Mouse (Mus musculus): ENCODE results near the gene Rabggta. TPM values are rescaled to one million over a fixed set of nuclear protein-coding genes. Genes with fewer than 3 reads are reported as not detected.

The Rabggta gene
- polyA plus RNA-seq, 1 experiment from 2014 or later: 29.3 TPM

GRCm38 (mm10) chr14:55735758-55736157 is 13.7 kb upstream of the Rabggta start:
- no peak for ATAC-seq (ENCODE audit: low FRiP score, low TSS enrichment)

GRCm38 (mm10) chr14:55735334-55735733 is 13.3 kb upstream of the Rabggta start:
- Histone ChIP-seq H3K4me1 (ENCODE audit: control insufficient read depth, insufficient read depth, low read length) (no peaks in the 10 kb centered on the region), H3K4me3 (ENCODE audit: low read length) (no peak overlapping the region), H3K9me3 (ENCODE audit: control insufficient read depth, low read length) (no peaks in the 10 kb centered on the region), H3K9ac (ENCODE audit: low read depth, low read length) (no peak overlapping the region), H3K4me2 (replicated peaks; ENCODE audit: low read depth, low read length) (no peak overlapping the region), H3K27me3 (ENCODE audit: control insufficient read depth, insufficient read depth, low read length) (peaks cover 5% of the 10 kb centered on the region; the same call in 1 of the 2 replicates), H3K36me3 (ENCODE audit: control insufficient read depth, insufficient read depth, low read length) (peaks cover 21% of the 10 kb centered on the region), H3K27ac (ENCODE audit: low read depth, low read length) (no peak overlapping the region)
- ATAC-seq (ENCODE audit: low FRiP score, low TSS enrichment): no peak
- 44% methylated on average over 3 of the region's 3 CpGs for WGBS

More at GRCm38 (mm10) chr14:55735758-55736157, 13.7 kb upstream of the Rabggta start:
- Histone ChIP-seq H3K36me3 (ENCODE audit: control insufficient read depth, insufficient read depth, low read length) (peaks cover 25% of the 10 kb centered on the region), H3K4me2 (replicated peaks; ENCODE audit: low read depth, low read length) (no peak overlapping the region), H3K9me3 (ENCODE audit: control insufficient read depth, low read length) (no peaks in the 10 kb centered on the region), H3K27ac (ENCODE audit: low read depth, low read length) (no peak overlapping the region), H3K4me3 (ENCODE audit: low read length) (no peak overlapping the region), H3K27me3 (ENCODE audit: control insufficient read depth, insufficient read depth, low read length) (peaks cover 5% of the 10 kb centered on the region; the same call in 1 of the 2 replicates), H3K4me1 (ENCODE audit: control insufficient read depth, insufficient read depth, low read length) (no peaks in the 10 kb centered on the region), H3K9ac (ENCODE audit: low read depth, low read length) (no peak overlapping the region)
- 85% methylated on average over 4 of the region's 4 CpGs for WGBS

- Histone ChIP-seq H3K4me2 (replicated peaks; ENCODE audit: low read depth, low read length) (no peak overlapping the region), H3K9me3 (ENCODE audit: control insufficient read depth, low read length) (no peaks in the 10 kb centered on the region), H3K27ac (ENCODE audit: low read depth, low read length) (no peak overlapping the region), H3K4me1 (ENCODE audit: control insufficient read depth, insufficient read depth, low read length) (no peaks in the 10 kb centered on the region), H3K9ac (ENCODE audit: low read depth, low read length) (no peak overlapping the region), H3K36me3 (ENCODE audit: control insufficient read depth, insufficient read depth, low read length) (peaks cover 17% of the 10 kb centered on the region), H3K27me3 (ENCODE audit: control insufficient read depth, insufficient read depth, low read length) (peaks cover 5% of the 10 kb centered on the region; the same call in 1 of the 2 replicates), H3K4me3 (ENCODE audit: low read length) (no peak overlapping the region)
- WGBS: 79% methylated on average over 7 of the region's 7 CpGs
- no peak for ATAC-seq (ENCODE audit: low FRiP score, low TSS enrichment)
Observed at GRCm38 (mm10) chr14:55734869-55735268, 12.8 kb upstream of the Rabggta start.

GRCm38 (mm10) chr14:55733889-55734288 is 11.8 kb upstream of the Rabggta start:
- 70% methylated on average over 10 of the region's 10 CpGs for whole genome bisulfite sequencing
- H3K9ac ChIP-seq (ENCODE audit: low read depth, low read length): no peak overlapping the region
- H3K9me3 ChIP-seq (ENCODE audit: control insufficient read depth, low read length): no peaks in the 10 kb centered on the region
- H3K36me3 ChIP-seq (ENCODE audit: control insufficient read depth, insufficient read depth, low read length): peaks cover 7% of the 10 kb centered on the region; the same call in 1 of the 2 replicates
- no peak for ATAC-seq (ENCODE audit: low FRiP score, low TSS enrichment)
- peaks cover 5% of the 10 kb centered on the region; the same call in 1 of the 2 replicates for H3K27me3 ChIP-seq (ENCODE audit: control insufficient read depth, insufficient read depth, low read length)
- no peak overlapping the region for H3K27ac ChIP-seq (ENCODE audit: low read depth, low read length)
- no peak overlapping the region for H3K4me3 ChIP-seq (ENCODE audit: low read length)
- no peaks in the 10 kb centered on the region for H3K4me1 ChIP-seq (ENCODE audit: control insufficient read depth, insufficient read depth, low read length)
- no peak overlapping the region for H3K4me2 ChIP-seq (replicated peaks; ENCODE audit: low read depth, low read length)

- 80% methylated on average over 7 of the region's 7 CpGs for WGBS
- Histone ChIP-seq H3K36me3 (ENCODE audit: control insufficient read depth, insufficient read depth, low read length) (no peaks in the 10 kb centered on the region), H3K4me1 (ENCODE audit: control insufficient read depth, insufficient read depth, low read length) (no peaks in the 10 kb centered on the region), H3K27me3 (ENCODE audit: control insufficient read depth, insufficient read depth, low read length) (peaks cover 5% of the 10 kb centered on the region; the same call in 1 of the 2 replicates), H3K9me3 (ENCODE audit: control insufficient read depth, low read length) (no peaks in the 10 kb centered on the region), H3K27ac (ENCODE audit: low read depth, low read length) (no peak overlapping the region), H3K4me2 (replicated peaks; ENCODE audit: low read depth, low read length) (no peak overlapping the region), H3K9ac (ENCODE audit: low read depth, low read length) (no peak overlapping the region), H3K4me3 (ENCODE audit: low read length) (no peak overlapping the region)
- no peak for ATAC-seq (ENCODE audit: low FRiP score, low TSS enrichment)
Observed at GRCm38 (mm10) chr14:55730531-55731032, 8.5 kb upstream of the Rabggta start.

- no peak for ATAC-seq (ENCODE audit: low FRiP score, low TSS enrichment)
- H3K4me1 ChIP-seq (ENCODE audit: control insufficient read depth, insufficient read depth, low read length): no peaks in the 10 kb centered on the region
- H3K36me3 ChIP-seq (ENCODE audit: control insufficient read depth, insufficient read depth, low read length): no peaks in the 10 kb centered on the region
- H3K9me3 ChIP-seq (ENCODE audit: control insufficient read depth, low read length): no peaks in the 10 kb centered on the region
- H3K27ac ChIP-seq (ENCODE audit: low read depth, low read length): no peak overlapping the region
- WGBS: 80% methylated on average over 7 of the region's 7 CpGs
- peaks cover 5% of the 10 kb centered on the region; the same call in 1 of the 2 replicates for H3K27me3 ChIP-seq (ENCODE audit: control insufficient read depth, insufficient read depth, low read length)
- no peak overlapping the region for H3K4me3 ChIP-seq (ENCODE audit: low read length)
- no peak overlapping the region for H3K9ac ChIP-seq (ENCODE audit: low read depth, low read length)
- H3K4me2 ChIP-seq (replicated peaks; ENCODE audit: low read depth, low read length): no peak overlapping the region
Observed at GRCm38 (mm10) chr14:55730116-55730515, 8.1 kb upstream of the Rabggta start.

GRCm38 (mm10) chr14:55727889-55728685 is 6.0 kb upstream of the Rabggta start:
- WGBS: 71% methylated on average over 8 of the region's 8 CpGs
- H3K4me2 ChIP-seq (replicated peaks; ENCODE audit: low read depth, low read length): no peak overlapping the region
- no peak for ATAC-seq (ENCODE audit: low FRiP score, low TSS enrichment)
- no peak overlapping the region for H3K9ac ChIP-seq (ENCODE audit: low read depth, low read length)
- no peaks in the 10 kb centered on the region for H3K4me1 ChIP-seq (ENCODE audit: control insufficient read depth, insufficient read depth, low read length)
- H3K4me3 ChIP-seq (ENCODE audit: low read length): no peak overlapping the region
- no peaks in the 10 kb centered on the region for H3K9me3 ChIP-seq (ENCODE audit: control insufficient read depth, low read length)
- no peak overlapping the region for H3K27ac ChIP-seq (ENCODE audit: low read depth, low read length)
- H3K36me3 ChIP-seq (ENCODE audit: control insufficient read depth, insufficient read depth, low read length): no peaks in the 10 kb centered on the region
- H3K27me3 ChIP-seq (ENCODE audit: control insufficient read depth, insufficient read depth, low read length): peaks cover 5% of the 10 kb centered on the region; the same call in 1 of the 2 replicates

- Histone ChIP-seq H3K9me3 (ENCODE audit: control insufficient read depth, low read length) (no peaks in the 10 kb centered on the region), H3K4me3 (ENCODE audit: low read length) (no peak overlapping the region), H3K4me1 (ENCODE audit: control insufficient read depth, insufficient read depth, low read length) (0 out of 2 replicates have a peak, but pooled peaks cover 2% of the 10 kb centered on the region), H3K36me3 (ENCODE audit: control insufficient read depth, insufficient read depth, low read length) (no peaks in the 10 kb centered on the region), H3K27ac (ENCODE audit: low read depth, low read length) (no peak overlapping the region), H3K27me3 (ENCODE audit: control insufficient read depth, insufficient read depth, low read length) (peaks cover 5% of the 10 kb centered on the region; the same call in 1 of the 2 replicates), H3K9ac (ENCODE audit: low read depth, low read length) (no peak overlapping the region), H3K4me2 (replicated peaks; ENCODE audit: low read depth, low read length) (no peak overlapping the region)
- ATAC-seq (ENCODE audit: low FRiP score, low TSS enrichment): no peak
Observed at GRCm38 (mm10) chr14:55726261-55726660, 4.2 kb upstream of the Rabggta start.

- WGBS: 59% methylated on average over 8 of the region's 8 CpGs
- H3K9ac ChIP-seq (ENCODE audit: low read depth, low read length): no peak overlapping the region
- no peak for ATAC-seq (ENCODE audit: low FRiP score, low TSS enrichment)
- no peak overlapping the region for H3K27ac ChIP-seq (ENCODE audit: low read depth, low read length)
- H3K4me3 ChIP-seq (ENCODE audit: low read length): no peak overlapping the region
- no peaks in the 10 kb centered on the region for H3K9me3 ChIP-seq (ENCODE audit: control insufficient read depth, low read length)
- H3K4me1 ChIP-seq (ENCODE audit: control insufficient read depth, insufficient read depth, low read length): 0 out of 2 replicates have a peak, but pooled peaks cover 9% of the 10 kb centered on the region
- H3K36me3 ChIP-seq (ENCODE audit: control insufficient read depth, insufficient read depth, low read length): no peaks in the 10 kb centered on the region
- no peaks in the 10 kb centered on the region for H3K27me3 ChIP-seq (ENCODE audit: control insufficient read depth, insufficient read depth, low read length)
- no peak overlapping the region for H3K4me2 ChIP-seq (replicated peaks; ENCODE audit: low read depth, low read length)
Observed at GRCm38 (mm10) chr14:55724411-55724871, 2.4 kb upstream of the Rabggta start.
